Comparison of ENCODE assay signal across 11 mouse cellular contexts in the genomic region with DNA sequence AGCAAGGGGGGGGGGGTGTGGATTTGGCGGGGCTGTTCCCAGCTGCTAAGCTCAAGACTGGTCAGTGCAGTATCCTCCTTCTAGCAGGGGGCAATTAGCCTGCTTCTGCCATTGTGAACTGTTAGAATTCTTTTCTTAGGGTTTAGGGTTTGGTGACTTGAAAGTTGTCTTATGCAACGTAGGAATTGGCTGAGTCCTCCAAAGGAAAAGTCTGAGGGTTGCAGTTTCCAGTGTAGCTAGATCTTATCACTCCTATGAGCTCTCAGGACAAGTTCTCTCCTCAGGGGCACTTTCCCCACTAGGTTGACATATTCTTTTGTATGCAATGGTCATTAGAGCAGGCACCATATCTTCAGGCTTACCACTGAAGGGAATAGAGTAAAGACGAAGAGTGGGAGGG. TPM values are rescaled to one million over a fixed set of nuclear protein-coding genes. Genes with fewer than 3 reads are reported as not detected.
DNase-seq lines count a peak whose midpoint lies in the region; ATAC-seq and TF ChIP-seq lines count a peak whose summit lies in the region.
"Had no signal": no experiment of that assay in that cellular context is flagged by ENCODE, and none has a peak within 500 bp of the region (broad histone marks: within the 10 kb centered on the region; RNA-seq: fewer than 3 reads in every experiment).

No protein-coding gene starts in this region.

- peak overlapping the region; percentile 100 for H3K4me2 ChIP-seq in heart, embryonic 14.5 days (ENCODE audit: low read length)
- H3K4me2 ChIP-seq in midbrain, embryonic 13.5 days (replicated peaks), result no peak overlapping the region
- H3K4me2 ChIP-seq in midbrain, embryonic 11.5 days, result no peak overlapping the region
- peak overlapping the region; percentile 100 for H3K4me2 ChIP-seq in hindbrain, embryonic 15.5 days
- peak overlapping the region; percentile 94 for H3K4me2 ChIP-seq in stomach, embryonic 16.5 days (ENCODE audit: low read depth, low read length)

- no peak for ATAC-seq in heart, embryonic 14.5 days (ENCODE audit: insufficient number of reproducible peaks, insufficient read depth, low FRiP score, low read depth)
- ATAC-seq in midbrain, embryonic 13.5 days, result 0 out of 2 replicates have a peak, but pooled peaks have one; percentile 9
- no peak for ATAC-seq in midbrain, embryonic 11.5 days (ENCODE audit: low FRiP score)
- ATAC-seq in hindbrain, embryonic 15.5 days (ENCODE audit: low FRiP score, low read depth), result peak; percentile 25; the same call in 1 of the 2 replicates
- ATAC-seq in stomach, embryonic 16.5 days (ENCODE audit: insufficient read depth, low FRiP score), result no peak

- H3K9ac ChIP-seq in heart, embryonic 14.5 days (ENCODE audit: low read length), result no peak overlapping the region
- no peak overlapping the region for H3K9ac ChIP-seq in midbrain, embryonic 13.5 days (replicated peaks)
- no peak overlapping the region for H3K9ac ChIP-seq in midbrain, embryonic 11.5 days (ENCODE audit: low read length)
- H3K9ac ChIP-seq in hindbrain, embryonic 15.5 days, result no peak overlapping the region
- no peak overlapping the region for H3K9ac ChIP-seq in stomach, embryonic 16.5 days (ENCODE audit: low read length)

- peaks cover 25% of the 10 kb centered on the region for H3K27me3 ChIP-seq in heart, embryonic 14.5 days (ENCODE audit: control insufficient read depth, insufficient read depth, low read length)
- peaks cover 38% of the 10 kb centered on the region for H3K27me3 ChIP-seq in midbrain, embryonic 13.5 days
- peaks cover 26% of the 10 kb centered on the region for H3K27me3 ChIP-seq in midbrain, embryonic 11.5 days (ENCODE audit: control insufficient read depth, insufficient read depth, low read length)
- H3K27me3 ChIP-seq in hindbrain, embryonic 15.5 days, result peaks cover 28% of the 10 kb centered on the region
- H3K27me3 ChIP-seq in stomach, embryonic 16.5 days (ENCODE audit: control insufficient read depth, insufficient read depth, low read length), result no peaks in the 10 kb centered on the region; the same call in 1 of the 2 replicates
- no peaks in the 10 kb centered on the region for H3K27me3 ChIP-seq in cerebellum, adult 2 months (ENCODE audit: control insufficient read depth, insufficient read depth, low read length)

- TF ChIP-seq POLR2A in cerebellum, adult 2 months (IDR thresholded peaks at IDR 0.05; ENCODE audit: borderline replicate concordance, insufficient read depth, low read length), result no peak

- H3K36me3 ChIP-seq in heart, embryonic 14.5 days (ENCODE audit: control insufficient read depth, insufficient read depth, low read length), result no peaks in the 10 kb centered on the region
- no peaks in the 10 kb centered on the region for H3K36me3 ChIP-seq in midbrain, embryonic 13.5 days
- no peaks in the 10 kb centered on the region for H3K36me3 ChIP-seq in midbrain, embryonic 11.5 days (ENCODE audit: control insufficient read depth, insufficient read depth, low read length)
- no peaks in the 10 kb centered on the region for H3K36me3 ChIP-seq in hindbrain, embryonic 15.5 days
- H3K36me3 ChIP-seq in stomach, embryonic 16.5 days (ENCODE audit: control insufficient read depth, insufficient read depth, low read length), result no peaks in the 10 kb centered on the region

- 16% methylated on average over 3 of the region's 3 CpGs for WGBS in heart, embryonic 14.5 days
- WGBS in midbrain, embryonic 13.5 days, result 25% methylated on average over 3 of the region's 3 CpGs
- 20% methylated on average over 3 of the region's 3 CpGs for WGBS in midbrain, embryonic 11.5 days
- 20% methylated on average over 3 of the region's 3 CpGs for WGBS in hindbrain, embryonic 15.5 days
- WGBS in stomach, embryonic 16.5 days, result 22% methylated on average over 3 of the region's 3 CpGs
- WGBS in cerebellum, adult 2 months, result 63% methylated on average over 3 of the region's 3 CpGs

- DNase-seq in heart, adult 9 months (ENCODE audit: low spot score in 2 of 2), result no peak
- DNase-seq in midbrain, embryonic 11.5 days (ENCODE audit: low spot score, missing footprints), result no peak
- no peak for DNase-seq in cerebellum, adult 2 months
- no peak for DNase-seq in left cerebral cortex, postnatal 10 days (ENCODE audit: extremely low spot score in 1 of 2, low spot score in 2 of 2)
- DNase-seq: adrenal gland, postnatal 14 days; cerebellum, adult 11-12 months had no signal

- TF ChIP-seq CTCF in cerebellum, adult 2 months (IDR thresholded peaks at IDR 0.05; ENCODE audit: borderline replicate concordance, insufficient read depth, low read depth, low read length), result no peak

- H3K4me1 ChIP-seq in heart, embryonic 14.5 days (ENCODE audit: control insufficient read depth in 2 of 2, insufficient read depth in 2 of 2, low read length in 2 of 2), result peaks cover 11 to 14% of the 10 kb centered on the region in 2 experiments
- H3K4me1 ChIP-seq in midbrain, embryonic 13.5 days (replicated peaks), result peaks cover 12% of the 10 kb centered on the region; the same call in 1 of the 2 replicates
- H3K4me1 ChIP-seq in midbrain, embryonic 11.5 days (ENCODE audit: control insufficient read depth, insufficient read depth, low read length), result peaks cover 2% of the 10 kb centered on the region; the same call in 1 of the 2 replicates
- H3K4me1 ChIP-seq in hindbrain, embryonic 15.5 days (replicated peaks), result peaks cover 12% of the 10 kb centered on the region
- H3K4me1 ChIP-seq in stomach, embryonic 16.5 days (ENCODE audit: control insufficient read depth, insufficient read depth, low read length), result peaks cover 9% of the 10 kb centered on the region; the same call in 1 of the 2 replicates
- no peaks in the 10 kb centered on the region; the same call in 1 of the 2 replicates for H3K4me1 ChIP-seq in cerebellum, adult 2 months (ENCODE audit: control insufficient read depth, insufficient read depth, low read length)

- H3K9me3 ChIP-seq in heart, embryonic 14.5 days (ENCODE audit: control insufficient read depth, low read length), result no peaks in the 10 kb centered on the region
- no peaks in the 10 kb centered on the region for H3K9me3 ChIP-seq in midbrain, embryonic 13.5 days
- no peaks in the 10 kb centered on the region for H3K9me3 ChIP-seq in midbrain, embryonic 11.5 days (ENCODE audit: control insufficient read depth, low read length)
- no peaks in the 10 kb centered on the region for H3K9me3 ChIP-seq in hindbrain, embryonic 15.5 days
- H3K9me3 ChIP-seq in stomach, embryonic 16.5 days (replicated peaks; ENCODE audit: control insufficient read depth, low read length), result no peaks in the 10 kb centered on the region

- intact Hi-C loops in left cerebral cortex, postnatal 10 days (cut with DNase I), result no loop called here

- H3K4me3 ChIP-seq in heart, embryonic 14.5 days (ENCODE audit: control insufficient read depth in 1 of 2, insufficient read depth in 1 of 2, low read depth in 1 of 2, low read length in 2 of 2), result peak overlapping the region in 1 of 2 experiments; percentile 65; a peak in 1 of 4 replicates
- H3K4me3 ChIP-seq in midbrain, embryonic 13.5 days (replicated peaks), result no peak overlapping the region
- no peak overlapping the region for H3K4me3 ChIP-seq in midbrain, embryonic 11.5 days (ENCODE audit: low read depth, low read length)
- no peak overlapping the region for H3K4me3 ChIP-seq in hindbrain, embryonic 15.5 days
- peak overlapping the region; percentile 68 for H3K4me3 ChIP-seq in stomach, embryonic 16.5 days (replicated peaks; ENCODE audit: low read length)
- H3K4me3 ChIP-seq in cerebellum, adult 2 months (replicated peaks; ENCODE audit: insufficient read depth, low read depth, low read length), result no peak overlapping the region
- H3K4me3 ChIP-seq: erythroblast, embryonic 14.5 days had no signal

- no peak overlapping the region for H3K27ac ChIP-seq in heart, embryonic 14.5 days (replicated peaks in 1 of 2; ENCODE audit: control insufficient read depth in 1 of 2, insufficient read depth in 1 of 2, low read depth in 2 of 2, low read length in 2 of 2)
- no peak overlapping the region for H3K27ac ChIP-seq in midbrain, embryonic 13.5 days
- no peak overlapping the region for H3K27ac ChIP-seq in midbrain, embryonic 11.5 days (ENCODE audit: low read depth, low read length)
- no peak overlapping the region for H3K27ac ChIP-seq in hindbrain, embryonic 15.5 days (replicated peaks)
- no peak overlapping the region for H3K27ac ChIP-seq in stomach, embryonic 16.5 days (ENCODE audit: low read length)
- no peak overlapping the region for H3K27ac ChIP-seq in cerebellum, adult 2 months (ENCODE audit: insufficient read depth, low read length)

RNA-seq across cellular contexts. Expression of gene Lypd6b, which starts 1.2 kb away (rescaled TPM):
- polyA plus RNA-seq in heart, embryonic 14.5 days (2014; fragmentation: Nextera tagmentation; extraction: Ambion mirVana), result 2.3 TPM in 2 replicates
- polyA plus RNA-seq in midbrain, embryonic 13.5 days (2015; fragmentation: Nextera tagmentation; extraction: Ambion mirVana), result 2.6 and 3.3 TPM in 2 replicates
- 0.36 and 0.87 TPM in 2 replicates for polyA plus RNA-seq in midbrain, embryonic 11.5 days (2014; fragmentation: Nextera tagmentation; extraction: Ambion mirVana)
- 12.0 and 12.8 TPM in 2 replicates for polyA plus RNA-seq in hindbrain, embryonic 15.5 days (2015; fragmentation: Nextera tagmentation; extraction: Ambion mirVana)
- 20.8 and 26.4 TPM in 2 replicates for polyA plus RNA-seq in stomach, embryonic 16.5 days (2015; fragmentation: Nextera tagmentation; extraction: Ambion mirVana)
- polyA plus RNA-seq in cerebellum, adult 2 months (2012; rRNA removed), result 7.5 and 10.7 TPM in 2 replicates
- 10 to 100 TPM; 18.3 to 20.5 TPM for total RNA-seq in left cerebral cortex, postnatal 10 days (2021)
- polyA plus RNA-seq: erythroblast, embryonic 14.5 days had no signal

Comparison
In these comparisons a context has a peak if more than half of its experiments do, and no peak if none do; other contexts are left out.
1. ATAC-seq: peak in midbrain, embryonic 13.5 days (single experiment) and hindbrain, embryonic 15.5 days (single experiment); none in heart, embryonic 14.5 days (single experiment), midbrain, embryonic 11.5 days (single experiment) and stomach, embryonic 16.5 days (single experiment).
2. H3K4me2 ChIP-seq: peak in heart, embryonic 14.5 days (single experiment), hindbrain, embryonic 15.5 days (single experiment) and stomach, embryonic 16.5 days (single experiment); none in midbrain, embryonic 13.5 days (single experiment) and midbrain, embryonic 11.5 days (single experiment).